Mouse (Mus musculus) megakaryocyte, embryonic 14.5 days (primary cell): Measurements from ENCODE around the gene Naa15.

Experiments used
- FLI1 ChIP-seq: IDR thresholded peaks from 2 replicates; pipeline ENCODE4 v1.6.1; 2012; ENCODE audit warnings: low read length, inconsistent platforms, mixed read lengths
- GATA1 ChIP-seq: IDR thresholded peaks from 3 replicates; pipeline ENCODE4 v1.6.1; 2012; ENCODE audit warnings: mixed read lengths, low read length, inconsistent platforms, borderline replicate concordance

- TF ChIP-seq GATA1 = no peak
- no peak for TF ChIP-seq FLI1
Observed at GRCm38 (mm10) chr3:51521262-51521661, 106.3 kb downstream of the Naa15 start.
